Mouse (Mus musculus) kidney, embryonic 16.5 days (tissue): Measurements from ENCODE around the gene N4bp2l2. TPM values are rescaled to one million over a fixed set of nuclear protein-coding genes. Genes with fewer than 3 reads are reported as not detected.

Experiments
- ATAC-seq: fragments of 200-750 bp; cut with Nextera tagmentation; 2 replicates; pipeline ENCODE4 v1.8.0; 2017; ENCODE audit warnings: moderate TSS enrichment; ENCODE audit not compliant: low FRiP score, low TSS enrichment
- H3K27ac ChIP-seq: fragments of 300-500 bp; sonication (generic); 2 replicates; pipeline ENCODE4 v1.5.1; 2014; ENCODE audit warnings: low read length
- H3K27me3 ChIP-seq: fragments of 300-500 bp; sonication (generic); 2 replicates; pipeline ENCODE4 v1.6.1; 2014; ENCODE audit warnings: low read length, control low read depth, mixed read lengths; ENCODE audit not compliant: insufficient read depth
- H3K36me3 ChIP-seq: fragments of 300-500 bp; sonication (generic); 2 replicates; pipeline ENCODE4 v1.6.1; 2014; ENCODE audit warnings: low read length, control low read depth, mixed read lengths; ENCODE audit not compliant: insufficient read depth
- H3K4me1 ChIP-seq: fragments of 300-500 bp; sonication (generic); 2 replicates; pipeline ENCODE4 v1.6.1; 2014; ENCODE audit warnings: low read length, control low read depth, mixed read lengths; ENCODE audit not compliant: insufficient read depth
- H3K4me2 ChIP-seq: fragments of 300-500 bp; sonication (generic); replicated peaks from 2 replicates; pipeline ENCODE4 v1.6.1; 2014; ENCODE audit warnings: low read depth, low read length
- H3K4me3 ChIP-seq: fragments of 300-500 bp; sonication (generic); 2 replicates; pipeline ENCODE4 v1.5.1; 2014; ENCODE audit warnings: mild to moderate bottlenecking, low read length
- H3K9ac ChIP-seq: fragments of 300-500 bp; sonication (generic); replicated peaks from 2 replicates; pipeline ENCODE4 v1.6.1; 2014; ENCODE audit warnings: low read length
- H3K9me3 ChIP-seq: fragments of 300-500 bp; sonication (generic); 2 replicates; pipeline ENCODE4 v1.6.1; 2016; ENCODE audit warnings: low read length, control low read depth
- WGBS: fragments of 180-500 bp; shearing (Covaris S2); extraction: QIAGEN DNeasy Blood & Tissue Kit; methylation state at CpG from one replicate; pipeline ENCODE4 v1.1.7; 2014; 5-methylcytosine and 5-hydroxymethylcytosine counted together
- polyA plus RNA-seq: library from polyadenylated mRNA; unstranded; fragments of >200 nt; fragmentation: Nextera tagmentation; extraction: Ambion mirVana; gene quantifications from 2 replicates; pipeline ENCODE4 v1.2.1, GENCODE M21; 2015

N4bp2l2 gene
- polyA plus RNA-seq, 1 experiment from 2014 or later = 34.0 TPM

DNA sequence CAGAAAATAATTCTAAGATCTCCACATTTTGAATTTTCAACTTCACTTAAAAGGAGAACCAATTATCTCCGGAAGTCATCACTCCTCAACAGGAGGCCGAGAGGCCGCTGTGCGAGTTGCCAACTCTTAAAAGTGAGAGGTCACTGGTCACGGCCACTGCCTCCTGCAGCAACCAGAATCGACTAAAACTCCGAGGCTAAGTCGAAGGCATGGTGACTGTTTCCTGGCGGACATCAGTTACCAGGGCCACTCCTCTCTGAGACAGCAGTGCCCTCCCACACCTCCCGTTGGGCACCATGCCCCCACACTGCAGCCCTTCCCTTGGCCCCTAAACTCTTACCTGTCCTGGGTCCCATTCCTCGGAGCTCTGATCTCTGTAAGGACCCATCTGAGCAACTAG lies 89.2 kb downstream of the N4bp2l2 start:
- Histone ChIP-seq H3K4me3 (no peak overlapping the region), H3K36me3 (0 out of 2 replicates have a peak, but pooled peaks cover under 1% of the 10 kb centered on the region), H3K27ac (no peak overlapping the region), H3K4me2 (no peak overlapping the region), H3K4me1 (peaks cover 8% of the 10 kb centered on the region), H3K9me3 (no peaks in the 10 kb centered on the region), H3K9ac (no peak overlapping the region), H3K27me3 (no peaks in the 10 kb centered on the region)
- ATAC-seq = no peak
- WGBS = 57% methylated on average over 11 of the region's 11 CpGs

DNA sequence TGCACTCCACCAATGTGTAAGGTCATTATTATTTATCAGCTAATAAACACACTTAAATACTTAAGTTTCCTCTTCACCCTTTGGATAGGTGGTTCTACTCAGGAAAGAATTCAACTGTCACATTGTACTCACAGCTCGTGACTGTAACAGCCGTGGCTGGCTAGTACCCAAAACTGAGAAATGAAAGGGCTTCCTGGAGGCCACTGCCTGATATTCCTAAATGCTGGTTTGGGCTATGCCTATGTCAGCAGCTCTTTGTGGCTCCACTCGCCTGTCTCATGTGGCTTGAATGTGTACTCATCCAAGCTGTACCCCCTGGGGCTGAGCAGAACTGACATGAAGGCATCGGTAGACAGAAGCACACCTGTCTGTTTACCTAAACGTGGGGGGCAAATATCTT lies 91.1 kb downstream of the N4bp2l2 start:
- WGBS = 70% methylated on average over 5 of the region's 5 CpGs
- no peak for ATAC-seq
- no peak overlapping the region for H3K9ac ChIP-seq
- H3K4me1 ChIP-seq = peaks cover 8% of the 10 kb centered on the region
- no peak overlapping the region for H3K4me2 ChIP-seq
- no peaks in the 10 kb centered on the region for H3K27me3 ChIP-seq
- H3K4me3 ChIP-seq = no peak overlapping the region
- no peak overlapping the region for H3K27ac ChIP-seq
- 0 out of 2 replicates have a peak, but pooled peaks cover 3% of the 10 kb centered on the region for H3K36me3 ChIP-seq
- no peaks in the 10 kb centered on the region for H3K9me3 ChIP-seq

DNA sequence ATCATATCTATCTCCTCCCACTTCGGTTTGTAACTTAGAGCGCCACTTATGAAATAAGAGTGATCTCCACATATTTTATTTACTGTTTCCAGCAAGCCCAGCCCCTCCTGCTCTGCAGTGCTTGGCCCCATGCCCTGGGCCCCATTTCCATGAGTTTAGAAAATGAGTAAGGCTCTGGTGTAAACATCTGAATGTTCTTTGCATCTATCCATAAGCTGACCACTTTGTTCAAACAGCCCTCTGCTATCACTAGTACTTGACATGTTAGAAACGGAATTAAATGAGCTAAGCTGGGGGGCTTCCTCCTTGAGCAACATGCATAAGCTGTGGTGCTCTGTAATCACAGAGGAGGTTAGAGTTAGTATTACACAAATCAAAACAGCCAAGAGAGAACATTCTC lies 91.6 kb downstream of the N4bp2l2 start:
- no peak for ATAC-seq
- Histone ChIP-seq H3K27ac (no peak overlapping the region), H3K36me3 (0 out of 2 replicates have a peak, but pooled peaks cover 3% of the 10 kb centered on the region), H3K4me2 (no peak overlapping the region), H3K4me3 (no peak overlapping the region), H3K4me1 (peaks cover 6% of the 10 kb centered on the region), H3K9ac (no peak overlapping the region), H3K27me3 (no peaks in the 10 kb centered on the region), H3K9me3 (no peaks in the 10 kb centered on the region)
- 68% methylated on average over 3 of the region's 3 CpGs for whole genome bisulfite sequencing

DNA sequence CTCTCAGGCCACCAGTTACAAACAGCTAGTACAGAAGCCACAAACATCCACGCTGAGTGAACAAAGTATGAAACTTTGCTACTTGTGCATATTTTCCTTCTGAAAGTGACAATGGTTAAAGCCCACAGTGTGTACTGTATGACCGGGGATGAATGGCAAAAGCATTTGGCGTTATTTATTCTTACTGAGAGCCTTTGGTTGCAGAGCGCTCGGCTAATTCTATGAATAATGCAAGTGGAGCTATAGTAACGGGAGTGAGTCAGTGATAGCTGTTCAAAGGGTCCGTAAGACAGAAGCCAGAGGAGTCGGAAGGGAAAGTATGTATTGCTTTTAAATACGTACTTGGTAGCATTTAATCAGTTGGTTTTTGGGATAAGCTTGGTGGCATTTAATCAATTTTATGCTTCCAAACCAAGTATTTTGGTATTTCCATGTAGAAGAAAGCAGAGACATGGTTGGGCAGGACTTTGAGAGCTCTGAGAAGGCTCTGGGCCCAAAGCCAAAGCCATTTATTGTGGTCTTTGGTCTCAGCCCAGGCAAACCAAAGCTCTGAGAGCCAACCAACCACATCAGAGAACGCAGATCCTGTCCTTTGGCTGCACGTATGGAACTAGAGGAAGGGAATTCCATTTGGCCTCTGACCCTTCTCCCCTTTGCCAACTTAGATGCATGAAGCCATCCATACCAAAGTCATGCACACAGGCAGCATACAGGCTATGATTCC lies 95.3 kb downstream of the N4bp2l2 start:
- 83% methylated on average over 11 of the region's 11 CpGs for WGBS

DNA sequence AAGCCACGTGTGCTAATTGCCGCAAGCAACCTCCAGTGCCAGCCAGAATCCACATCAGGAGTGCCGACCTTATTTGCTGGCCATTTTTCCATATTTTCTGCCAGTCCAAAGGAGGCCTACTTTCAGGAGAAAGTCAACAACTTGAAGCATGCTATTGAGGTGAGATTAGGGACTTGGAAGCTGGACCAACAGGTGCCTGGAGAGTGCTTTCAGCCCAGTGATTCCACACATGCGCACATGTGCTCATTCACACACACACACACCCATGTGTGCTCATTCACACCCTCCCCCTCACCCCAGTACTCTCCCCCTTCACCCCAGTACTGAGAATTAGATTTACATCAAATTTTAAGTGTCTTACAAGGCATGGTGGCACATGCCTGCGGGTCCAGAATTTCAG lies 99.0 kb downstream of the N4bp2l2 start:
- Histone ChIP-seq H3K4me1 (no peaks in the 10 kb centered on the region), H3K36me3 (peaks cover 7% of the 10 kb centered on the region; the same call in 1 of the 2 replicates), H3K4me3 (no peak overlapping the region), H3K9me3 (no peaks in the 10 kb centered on the region), H3K9ac (no peak overlapping the region), H3K27me3 (no peaks in the 10 kb centered on the region), H3K4me2 (no peak overlapping the region), H3K27ac (no peak overlapping the region)
- WGBS = 94% methylated on average over 5 of the region's 5 CpGs
- no peak for ATAC-seq

More for the DNA sequence above, 95.3 kb downstream of the N4bp2l2 start:
- H3K9ac ChIP-seq = no peak overlapping the region
- no peak overlapping the region for H3K27ac ChIP-seq
- no peaks in the 10 kb centered on the region for H3K4me1 ChIP-seq
- no peak for ATAC-seq
- H3K9me3 ChIP-seq = no peaks in the 10 kb centered on the region
- no peaks in the 10 kb centered on the region for H3K27me3 ChIP-seq
- no peak overlapping the region for H3K4me2 ChIP-seq
- 0 out of 2 replicates have a peak, but pooled peaks cover 3% of the 10 kb centered on the region for H3K36me3 ChIP-seq
- H3K4me3 ChIP-seq = no peak overlapping the region

DNA sequence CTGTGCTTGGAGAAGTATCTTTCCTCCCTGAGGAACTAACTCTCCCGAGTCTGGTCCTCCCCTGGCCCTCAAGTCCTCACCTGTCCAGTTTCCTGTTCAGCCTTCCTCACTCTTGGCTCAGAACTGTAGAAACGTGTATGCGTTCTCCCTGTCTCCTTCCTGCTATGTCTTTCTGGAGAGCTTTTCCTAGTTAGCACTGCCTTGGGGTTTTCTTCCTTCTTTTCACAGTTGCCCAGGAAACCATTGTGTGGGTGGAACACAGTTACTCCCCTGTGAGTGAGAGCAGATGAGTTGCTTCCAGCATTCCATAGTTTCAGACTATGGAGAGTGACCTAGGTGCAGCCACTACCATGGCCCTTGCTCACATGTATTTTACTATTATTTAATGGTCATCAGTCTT lies 99.8 kb downstream of the N4bp2l2 start:
- H3K27ac ChIP-seq = no peak overlapping the region
- no peak for ATAC-seq
- no peak overlapping the region for H3K4me3 ChIP-seq
- H3K9ac ChIP-seq = no peak overlapping the region
- H3K4me1 ChIP-seq = no peaks in the 10 kb centered on the region
- WGBS = 63% methylated on average over 3 of the region's 3 CpGs
- no peaks in the 10 kb centered on the region for H3K27me3 ChIP-seq
- peaks cover 4% of the 10 kb centered on the region; the same call in 1 of the 2 replicates for H3K36me3 ChIP-seq
- H3K4me2 ChIP-seq = no peak overlapping the region
- no peaks in the 10 kb centered on the region for H3K9me3 ChIP-seq

DNA sequence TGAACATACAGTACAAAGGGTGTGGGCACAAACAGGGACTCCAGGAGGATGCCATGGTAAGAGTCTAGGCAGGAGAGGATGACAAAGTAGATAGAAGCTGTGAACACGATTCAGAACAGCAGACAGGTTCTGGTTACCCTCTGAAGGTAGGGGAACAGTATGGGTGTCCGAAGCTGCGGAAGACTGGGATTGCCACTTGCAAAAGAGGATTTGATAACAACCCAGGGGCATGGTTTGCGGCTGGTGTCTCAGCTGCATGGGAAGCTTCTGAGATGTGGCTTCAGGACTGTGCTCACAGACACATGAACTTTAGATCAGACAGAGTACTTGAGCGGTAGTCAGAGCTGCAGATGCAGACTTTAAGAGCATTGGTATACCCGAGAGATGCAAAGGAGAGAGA lies 101.6 kb downstream of the N4bp2l2 start:
- Histone ChIP-seq H3K9me3 (no peaks in the 10 kb centered on the region), H3K27me3 (no peaks in the 10 kb centered on the region), H3K4me2 (no peak overlapping the region), H3K4me1 (no peaks in the 10 kb centered on the region), H3K36me3 (peaks cover 13% of the 10 kb centered on the region), H3K27ac (no peak overlapping the region), H3K4me3 (no peak overlapping the region), H3K9ac (no peak overlapping the region)
- ATAC-seq = no peak
- WGBS = 94% methylated on average over 6 of the region's 6 CpGs

DNA sequence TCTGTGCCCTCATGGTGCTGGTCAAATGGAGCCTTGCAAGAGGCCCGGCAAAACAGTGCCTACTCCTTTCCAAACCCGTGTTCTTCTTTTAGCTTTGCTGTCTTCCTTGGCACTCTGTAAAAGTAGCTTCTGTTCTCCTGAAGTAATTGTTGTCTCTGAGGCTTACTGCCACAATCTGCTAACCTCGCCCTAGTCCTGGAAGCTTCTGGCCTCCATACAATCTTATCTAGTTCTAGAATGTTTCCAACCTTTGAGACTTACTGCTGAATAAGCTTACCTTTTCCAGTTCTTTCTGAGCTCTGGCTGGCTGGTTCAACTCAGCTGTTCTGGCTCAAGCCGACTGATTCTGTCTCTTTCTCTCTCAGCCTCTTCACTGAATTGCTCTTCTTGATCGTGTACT lies 104.2 kb downstream of the N4bp2l2 start:
- Histone ChIP-seq H3K27me3 (no peaks in the 10 kb centered on the region), H3K9me3 (no peaks in the 10 kb centered on the region), H3K4me2 (no peak overlapping the region), H3K27ac (no peak overlapping the region), H3K4me1 (no peaks in the 10 kb centered on the region), H3K9ac (no peak overlapping the region), H3K36me3 (peaks cover 25% of the 10 kb centered on the region), H3K4me3 (no peak overlapping the region)
- no peak for ATAC-seq
- WGBS = 90% methylated on average over 5 of the region's 5 CpGs

DNA sequence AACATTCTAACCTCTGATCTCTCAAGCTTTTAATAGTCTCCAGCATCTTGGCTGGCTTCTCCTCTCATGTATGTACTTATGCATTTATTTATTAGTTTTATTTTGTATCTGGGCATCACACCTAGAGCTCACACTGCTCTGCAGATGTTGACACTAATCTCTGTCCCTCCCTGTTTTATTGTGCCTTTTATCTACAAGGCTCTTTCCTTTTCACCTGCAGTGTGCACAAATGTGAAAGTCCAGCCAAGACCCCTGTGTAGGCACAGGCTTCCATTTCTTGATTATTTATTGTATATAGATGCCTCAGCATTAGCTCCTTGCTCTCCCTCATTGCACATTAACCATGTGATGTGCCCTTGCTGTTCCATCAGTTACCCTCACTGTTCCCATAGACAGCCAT lies 104.6 kb downstream of the N4bp2l2 start:
- Histone ChIP-seq H3K36me3 (peaks cover 26% of the 10 kb centered on the region), H3K4me2 (no peak overlapping the region), H3K4me3 (no peak overlapping the region), H3K9ac (no peak overlapping the region), H3K4me1 (no peaks in the 10 kb centered on the region), H3K9me3 (no peaks in the 10 kb centered on the region), H3K27ac (no peak overlapping the region), H3K27me3 (no peaks in the 10 kb centered on the region)
- ATAC-seq = no peak

DNA sequence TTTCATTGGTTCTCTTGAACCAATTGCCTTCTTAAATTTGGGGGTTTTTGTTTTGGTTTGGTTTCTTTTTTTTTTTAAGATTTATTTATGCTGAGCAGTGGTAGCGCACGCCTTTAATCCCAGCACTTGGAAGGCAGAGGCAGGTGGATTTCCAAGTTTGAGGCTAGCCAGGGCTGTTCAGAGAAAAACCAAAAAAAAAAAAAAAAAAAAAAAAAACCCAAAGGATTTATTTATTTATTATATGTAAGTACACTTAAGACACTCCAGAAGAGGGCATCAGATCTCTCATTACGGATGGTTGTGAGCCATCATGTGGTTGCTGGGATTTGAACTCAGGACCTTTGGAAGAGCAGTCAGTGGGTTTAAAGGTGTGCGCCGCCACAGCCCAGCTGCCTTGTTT lies 105.1 kb downstream of the N4bp2l2 start:
- Histone ChIP-seq H3K9ac (no peak overlapping the region), H3K27me3 (no peaks in the 10 kb centered on the region), H3K27ac (no peak overlapping the region), H3K9me3 (no peaks in the 10 kb centered on the region), H3K36me3 (peaks cover 26% of the 10 kb centered on the region), H3K4me1 (no peaks in the 10 kb centered on the region), H3K4me2 (no peak overlapping the region), H3K4me3 (no peak overlapping the region)
- ATAC-seq = no peak
- 95% methylated on average over 5 of the region's 5 CpGs for WGBS
